Mouse (Mus musculus) small intestine, adult 2 months (tissue): ENCODE measurements at regions not wholly inside any gene's neighbourhood (a gene's known extent, or its start where the extent isn't known, plus 50 kb on each side); places are given as distances from the start of the nearest gene placed in this dataset.

Source experiments
- H3K27ac ChIP-seq: fragments of 200-500 bp; 2 replicates; pipeline ENCODE4 v1.5.1; 2012; ENCODE audit warnings: low read depth, low read length, control low read depth, inconsistent platforms; ENCODE audit not compliant: insufficient read depth
- H3K27me3 ChIP-seq: fragments of 200-500 bp; 2 replicates; pipeline ENCODE4 v1.6.1; 2012; ENCODE audit warnings: mild to moderate bottlenecking, moderate library complexity, low read length, inconsistent platforms; ENCODE audit not compliant: control insufficient read depth, insufficient read depth
- H3K36me3 ChIP-seq: fragments of 200-500 bp; 2 replicates; pipeline ENCODE4 v1.6.1; 2012; ENCODE audit warnings: mild to moderate bottlenecking, low read length, control low read depth, inconsistent platforms; ENCODE audit not compliant: control insufficient read depth, insufficient read depth
- H3K4me1 ChIP-seq: fragments of 200-500 bp; 2 replicates; pipeline ENCODE4 v1.6.1; 2012; ENCODE audit warnings: low read length, inconsistent platforms, mixed read lengths; ENCODE audit not compliant: control insufficient read depth, insufficient read depth, insufficient read length
- H3K4me3 ChIP-seq: fragments of 200-500 bp; 2 replicates; pipeline ENCODE4 v1.5.1; 2012; ENCODE audit warnings: low read depth, mild to moderate bottlenecking, control low read depth, inconsistent platforms, low read length, moderate library complexity
- CTCF ChIP-seq: fragments of 200-500 bp; IDR thresholded peaks from 2 replicates; pipeline ENCODE4 v1.5.1; 2012; ENCODE audit warnings: low read depth, mild to moderate bottlenecking, control low read depth, inconsistent platforms, low read length, moderate library complexity, mixed read lengths; ENCODE audit not compliant: insufficient replicate concordance, insufficient read length; ENCODE audit errors: extremely low read depth
- POLR2A ChIP-seq: fragments of 200-500 bp; IDR thresholded peaks from 2 replicates; pipeline ENCODE4 v1.6.1; 2012; ENCODE audit warnings: low read depth, mild to moderate bottlenecking, control low read depth, inconsistent platforms, low read length, moderate library complexity
- WGBS: fragments of 180-500 bp; shearing (Covaris S2); methylation state at CpG from one replicate; pipeline ENCODE4 v1.1.7; 2018; 5-methylcytosine and 5-hydroxymethylcytosine counted together

DNA sequence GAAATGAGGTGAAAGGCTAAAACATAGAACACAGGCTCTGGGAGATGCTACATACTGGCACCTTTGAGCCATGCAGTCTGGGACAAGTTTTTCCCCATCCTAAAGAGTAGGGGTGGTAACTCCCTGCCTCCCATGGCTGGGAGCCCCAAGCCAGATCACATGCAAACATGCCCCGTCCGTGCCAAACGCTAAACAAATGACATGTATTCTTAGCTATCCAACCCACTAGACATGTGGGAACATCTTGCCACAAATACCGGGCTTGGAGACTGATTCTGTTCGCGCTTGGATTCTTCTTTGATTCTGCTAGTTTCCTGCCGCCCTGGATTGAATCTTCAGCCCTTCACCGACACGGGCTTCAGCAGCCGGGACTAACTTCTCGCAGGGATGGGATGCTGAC lies 208.7 kb downstream of the Sox9 start:
- Histone ChIP-seq H3K4me3 (no peak overlapping the region), H3K27ac (no peak overlapping the region), H3K36me3 (no peaks in the 10 kb centered on the region), H3K4me1 (no peaks in the 10 kb centered on the region; the same call in 1 of the 2 replicates), H3K27me3 (no peaks in the 10 kb centered on the region)
- TF ChIP-seq POLR2A = no peak
- TF ChIP-seq CTCF = no peak
- 94% methylated on average over 11 of the region's 11 CpGs for WGBS

DNA sequence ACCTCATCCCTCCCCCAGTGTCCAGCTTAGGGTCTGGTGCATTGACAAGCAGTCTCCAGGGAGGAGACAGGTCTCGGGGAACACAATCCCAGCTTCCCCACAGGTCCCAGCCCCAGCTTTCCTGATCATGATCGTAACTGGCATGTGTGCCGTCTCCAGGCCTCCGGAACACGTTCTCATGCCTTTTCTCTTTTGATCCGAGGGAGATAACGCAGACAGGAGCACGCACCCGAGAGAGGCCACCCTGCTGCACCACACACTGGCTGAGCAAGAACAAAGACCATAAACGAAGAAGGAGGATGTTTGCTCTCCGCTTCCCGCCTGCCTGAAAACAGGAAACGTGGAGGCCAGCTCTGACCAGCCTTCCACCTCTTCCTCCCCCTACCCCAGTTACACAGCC lies 209.8 kb downstream of the Sox9 start:
- Histone ChIP-seq H3K36me3 (no peaks in the 10 kb centered on the region), H3K27ac (no peak overlapping the region), H3K27me3 (no peaks in the 10 kb centered on the region), H3K4me1 (peaks cover 4% of the 10 kb centered on the region; the same call in 1 of the 2 replicates), H3K4me3 (no peak overlapping the region)
- WGBS = 22% methylated on average over 13 of the region's 13 CpGs
- TF ChIP-seq CTCF (no peak), POLR2A (no peak)

DNA sequence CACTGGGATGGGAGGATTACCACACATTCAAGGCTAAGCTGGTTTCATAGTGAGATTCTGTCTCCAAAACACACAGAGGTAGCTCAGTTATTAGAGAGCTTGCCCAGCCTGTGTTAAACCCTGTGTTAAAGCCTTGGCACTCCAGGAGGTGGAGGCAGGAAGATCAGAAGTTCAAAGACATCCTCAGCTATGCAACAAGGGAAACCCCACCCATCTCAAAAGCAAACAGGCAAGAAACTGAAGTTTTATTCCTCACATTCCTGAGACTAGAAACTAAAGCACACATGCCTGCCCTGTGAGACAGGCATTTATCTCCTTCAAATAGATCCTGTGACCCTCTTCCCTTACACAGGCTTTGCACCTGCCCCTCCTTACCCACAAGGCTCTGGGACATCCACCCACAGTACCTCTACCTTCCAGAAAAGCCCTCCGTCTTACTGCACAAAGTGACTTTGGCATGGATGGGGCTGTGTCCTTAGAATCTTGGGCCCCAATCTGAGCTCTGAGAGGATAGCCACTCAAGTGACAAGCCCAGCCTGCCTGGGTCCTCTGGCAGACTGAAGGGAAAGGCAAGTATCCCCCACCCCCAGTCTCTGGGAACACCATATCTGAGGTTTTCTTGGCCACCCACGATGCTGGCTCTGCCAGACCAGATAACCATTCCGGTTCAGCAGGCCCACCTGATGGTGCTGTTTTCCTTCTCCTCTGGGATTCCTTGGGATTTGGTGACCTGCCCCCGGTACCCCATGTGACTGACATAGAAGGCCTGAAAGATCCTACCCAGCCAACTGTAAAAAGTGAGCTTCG lies 217.0 kb downstream of the Sox9 start:
- WGBS = 67% methylated on average over 5 of the region's 5 CpGs
- H3K27me3 ChIP-seq = no peaks in the 10 kb centered on the region
- H3K4me3 ChIP-seq = no peak overlapping the region
- H3K27ac ChIP-seq = no peak overlapping the region
- H3K36me3 ChIP-seq = no peaks in the 10 kb centered on the region
- peaks cover 4% of the 10 kb centered on the region; the same call in 1 of the 2 replicates for H3K4me1 ChIP-seq
- no peak for TF ChIP-seq POLR2A
- no peak for TF ChIP-seq CTCF

DNA sequence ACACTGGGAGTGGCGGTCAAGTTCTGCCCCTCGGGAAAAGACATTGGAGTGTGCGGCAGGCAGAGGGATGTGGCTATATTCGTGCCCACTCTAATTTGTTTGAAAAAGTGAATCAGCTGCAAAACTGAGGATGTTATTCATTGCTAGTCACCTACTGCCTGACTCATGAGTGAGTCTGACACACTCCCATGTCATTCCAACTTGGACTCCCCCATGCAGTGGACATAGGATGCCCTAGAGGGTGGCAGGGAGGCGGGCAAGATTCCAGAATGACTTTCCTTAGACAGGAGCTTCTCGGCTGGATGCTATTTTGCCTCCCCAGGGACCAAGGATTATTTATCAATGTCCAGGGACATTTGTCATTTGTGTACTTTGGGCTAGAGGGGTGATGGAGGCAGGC lies 219.0 kb downstream of the Sox9 start:
- peaks cover 4% of the 10 kb centered on the region; the same call in 1 of the 2 replicates for H3K4me1 ChIP-seq
- H3K4me3 ChIP-seq = no peak overlapping the region
- TF ChIP-seq CTCF (no peak), POLR2A (no peak)
- no peaks in the 10 kb centered on the region for H3K27me3 ChIP-seq
- no peak overlapping the region for H3K27ac ChIP-seq
- WGBS = 85% methylated on average over 6 of the region's 6 CpGs
- H3K36me3 ChIP-seq = no peaks in the 10 kb centered on the region

DNA sequence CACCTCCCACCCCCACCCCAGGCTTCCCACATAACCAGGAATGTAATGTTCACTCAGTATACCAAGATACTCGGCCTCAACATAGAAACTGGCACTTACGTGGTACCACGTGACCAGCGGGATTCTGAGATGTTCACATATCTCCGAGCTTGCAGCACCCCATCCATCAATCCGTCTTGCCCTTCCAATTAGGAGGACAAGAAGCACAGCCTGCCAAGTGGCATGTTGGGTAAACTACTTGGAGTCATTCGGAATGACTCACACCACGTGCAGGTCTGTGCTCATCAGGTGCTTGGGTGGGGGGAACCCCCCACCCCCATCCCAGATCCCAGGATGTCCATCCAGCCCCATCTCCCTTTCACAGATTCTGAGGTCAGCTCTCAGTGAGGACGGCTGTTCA lies 223.9 kb downstream of the Sox9 start:
- H3K27me3 ChIP-seq = no peaks in the 10 kb centered on the region
- H3K4me1 ChIP-seq = no peaks in the 10 kb centered on the region
- TF ChIP-seq POLR2A (no peak), CTCF (no peak)
- H3K36me3 ChIP-seq = no peaks in the 10 kb centered on the region
- WGBS = 72% methylated on average over 9 of the region's 9 CpGs
- H3K27ac ChIP-seq = no peak overlapping the region
- no peak overlapping the region for H3K4me3 ChIP-seq

DNA sequence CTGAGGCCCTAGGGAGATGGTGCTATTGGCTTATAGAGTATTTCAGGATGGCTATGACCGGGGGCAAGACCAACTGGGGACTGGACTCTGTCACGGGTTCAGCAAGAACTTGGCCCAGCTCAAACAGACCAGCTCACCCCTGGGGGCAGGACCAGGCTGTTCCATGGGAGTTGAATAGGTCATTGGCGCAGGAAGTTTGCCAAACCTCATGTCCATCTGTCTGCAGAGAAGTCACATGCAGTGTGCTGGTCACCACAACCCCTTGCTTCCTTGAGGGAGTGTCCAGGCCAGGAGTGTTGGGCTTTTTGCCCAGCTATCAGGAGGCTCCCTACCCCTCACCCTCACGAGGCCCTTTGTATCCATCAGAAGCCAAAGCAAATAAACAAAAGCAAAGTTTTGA lies 226.5 kb downstream of the Sox9 start:
- H3K27ac ChIP-seq = no peak overlapping the region
- 66% methylated on average over 4 of the region's 4 CpGs for WGBS
- H3K27me3 ChIP-seq = no peaks in the 10 kb centered on the region
- H3K4me1 ChIP-seq = no peaks in the 10 kb centered on the region
- H3K36me3 ChIP-seq = no peaks in the 10 kb centered on the region
- H3K4me3 ChIP-seq = no peak overlapping the region
- no peak for TF ChIP-seq CTCF
- TF ChIP-seq POLR2A = no peak

DNA sequence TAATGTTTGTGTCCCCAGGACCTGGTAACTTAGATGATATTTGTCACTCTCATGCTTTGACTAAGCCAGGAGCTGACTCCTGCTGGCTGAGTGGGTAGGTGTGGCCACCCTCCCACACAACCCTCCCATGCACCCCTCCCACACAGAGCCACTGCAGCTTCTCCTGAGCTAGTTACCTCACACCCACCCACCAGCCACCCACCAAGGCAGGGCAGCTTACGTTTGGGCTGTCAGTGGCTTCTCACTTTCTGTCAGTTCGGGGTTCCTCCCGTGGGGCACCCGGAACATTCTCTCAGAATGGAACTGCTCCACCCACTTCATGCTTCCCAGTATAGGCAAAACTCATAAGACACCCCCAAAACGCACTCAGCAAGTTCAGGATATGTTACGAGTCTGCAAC lies 227.4 kb downstream of the Sox9 start:
- H3K27me3 ChIP-seq = no peaks in the 10 kb centered on the region

More for the DNA sequence above, 227.4 kb downstream of the Sox9 start:
- H3K27ac ChIP-seq = no peak overlapping the region
- no peaks in the 10 kb centered on the region for H3K36me3 ChIP-seq
- H3K4me1 ChIP-seq = no peaks in the 10 kb centered on the region
- 91% methylated on average over 6 of the region's 6 CpGs for WGBS
- TF ChIP-seq CTCF = no peak
- no peak for TF ChIP-seq POLR2A
- no peak overlapping the region for H3K4me3 ChIP-seq
